Mouse (Mus musculus): ENCODE results near the gene Rap1gap.
A peak's percentile ranks its signal among the peaks of the same experiment; 100 is the strongest.

Rap1gap gene

GRCm38 (mm10) chr4:137695300-137695699 is 30.8 kb downstream of the Rap1gap start:
- no peak for DNase-seq

GRCm38 (mm10) chr4:137695900-137696299 is 31.4 kb downstream of the Rap1gap start:
- DNase-seq, result no peak

GRCm38 (mm10) chr4:137697156-137697885 is 32.8 kb downstream of the Rap1gap start:
- DNase-seq, result peak; percentile 52

GRCm38 (mm10) chr4:137698076-137698985 is 33.8 kb downstream of the Rap1gap start:
- DNase-seq, result peak; percentile 72

- no peak for DNase-seq
These were observed 35.0 kb downstream of the Rap1gap start for GRCm38 (mm10) chr4:137699264-137700211.

GRCm38 (mm10) chr4:137700960-137701359 is 36.4 kb downstream of the Rap1gap start:
- DNase-seq, result no peak

GRCm38 (mm10) chr4:137703077-137703476 is 38.6 kb downstream of the Rap1gap start:
- DNase-seq, result no peak

GRCm38 (mm10) chr4:137704561-137704960 is 40.0 kb downstream of the Rap1gap start:
- DNase-seq, result no peak

GRCm38 (mm10) chr4:137705379-137705778 is 40.9 kb downstream of the Rap1gap start:
- no peak for DNase-seq

- no peak for DNase-seq
These were observed 42.0 kb downstream of the Rap1gap start for GRCm38 (mm10) chr4:137706510-137706909.

GRCm38 (mm10) chr4:137707216-137707990 is 42.9 kb downstream of the Rap1gap start:
- DNase-seq, result peak; percentile 92

GRCm38 (mm10) chr4:137712963-137713362 is 48.4 kb downstream of the Rap1gap start:
- DNase-seq, result no peak

- DNase-seq, result no peak
These were observed 49.6 kb downstream of the Rap1gap start for GRCm38 (mm10) chr4:137714020-137714624.

- DNase-seq, result no peak
These were observed 52.5 kb downstream of the Rap1gap start for GRCm38 (mm10) chr4:137717005-137717404.

- DNase-seq, result no peak
These were observed 53.1 kb downstream of the Rap1gap start for GRCm38 (mm10) chr4:137717671-137718070.

- no peak for DNase-seq
These were observed 55.0 kb downstream of the Rap1gap start for GRCm38 (mm10) chr4:137719378-137720077.

- no peak for DNase-seq
These were observed 57.0 kb downstream of the Rap1gap start for GRCm38 (mm10) chr4:137721563-137721962.

- no peak for DNase-seq
These were observed 57.7 kb downstream of the Rap1gap start for GRCm38 (mm10) chr4:137722230-137722629.

- DNase-seq, result peak; percentile 87
These were observed 58.3 kb downstream of the Rap1gap start for GRCm38 (mm10) chr4:137722692-137723427.

- no peak for DNase-seq
These were observed 59.0 kb downstream of the Rap1gap start for GRCm38 (mm10) chr4:137723527-137723926.
